Mouse (Mus musculus): ENCODE measurements around the gene Olfr1034. TPM values are rescaled to one million over a fixed set of nuclear protein-coding genes. Genes with fewer than 3 reads are reported as not detected.

The Olfr1034 gene
- 0.05 and 0.07 TPM in 2 replicates for polyA plus RNA-seq (2015; fragmentation: Nextera tagmentation; extraction: Ambion mirVana)

GRCm38 (mm10) chr2:86045561-86045960, at the start of gene Olfr1034:
Olfr1034 (plus strand) TSS chr2:86045861.

DNA sequence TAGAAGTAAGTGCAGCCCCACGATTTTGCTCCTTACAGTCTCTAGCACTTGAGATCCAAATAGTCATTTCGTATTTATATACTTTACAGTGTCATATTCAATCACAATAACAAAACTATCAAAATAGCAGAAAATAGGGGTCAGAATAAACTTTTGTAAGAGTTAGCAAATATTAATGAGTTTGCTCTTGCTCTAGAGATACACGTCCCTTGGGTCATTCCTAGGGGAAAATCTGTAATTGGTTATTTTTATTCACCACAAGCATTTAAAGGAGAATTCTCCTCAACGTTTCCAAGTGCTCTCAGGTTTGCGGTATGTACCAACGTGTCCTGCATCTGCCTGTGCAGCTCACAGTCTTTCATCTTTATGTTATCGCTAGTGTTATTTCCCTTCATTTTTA, 40.4 kb upstream of the Olfr1034 start, which contains the start of gene Olfr1032:
TSS of gene Olfr1032 (plus strand) at position 301 of the 400 bp plus-strand sequence.

DNA sequence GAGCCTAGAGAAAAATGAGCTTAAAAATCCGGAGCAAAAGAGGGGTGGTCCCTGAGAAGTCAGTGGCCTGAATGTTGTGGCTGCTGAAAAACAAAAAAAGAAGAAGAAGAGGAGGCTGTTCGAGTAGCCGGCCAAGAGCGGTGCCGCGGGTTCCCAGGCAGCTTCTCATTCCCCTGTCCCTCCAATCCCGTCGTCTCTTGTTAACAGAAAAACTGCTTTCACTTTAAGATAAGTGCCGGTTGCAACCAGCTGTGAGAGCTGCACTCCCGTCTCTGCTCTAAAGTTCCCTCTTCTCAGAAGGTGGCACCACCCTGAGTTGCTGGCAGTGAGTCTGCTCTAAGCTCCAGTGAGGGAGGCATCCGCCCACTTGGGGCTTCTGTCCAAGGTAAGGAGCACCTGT, 25.3 kb upstream of the Olfr1034 start, which contains the start of gene Olfr1033:
TSS of gene Olfr1033 (plus strand) at position 228 of the 400 bp plus-strand sequence.

GRCm38 (mm10) chr2:86073692-86074091, 28.0 kb downstream of the Olfr1034 start, which contains the start of gene Olfr1036:
Olfr1036 (plus strand) TSS chr2:86073992.

GRCm38 (mm10) chr2:86087285-86087684, 41.6 kb downstream of the Olfr1034 start, which contains the start of gene Olfr1037:
Olfr1037 (minus strand) TSS chr2:86087385.

Other genes with a start within 250 kb of the Olfr1034 start
- gene Olfr1016, start 243.3 kb upstream of the Olfr1034 start, polyA plus RNA-seq (2015; fragmentation: Nextera tagmentation; extraction: Ambion mirVana) = not detected in 2 replicates
- not detected in 2 replicates for gene Olfr1018, start 227.4 kb upstream of the Olfr1034 start, polyA plus RNA-seq (2015; fragmentation: Nextera tagmentation; extraction: Ambion mirVana)
- not detected in 2 replicates for gene Olfr1019, start 200.4 kb upstream of the Olfr1034 start, polyA plus RNA-seq (2015; fragmentation: Nextera tagmentation; extraction: Ambion mirVana)
- gene Olfr1020, start 198.8 kb upstream of the Olfr1034 start, polyA plus RNA-seq (2015; fragmentation: Nextera tagmentation; extraction: Ambion mirVana) = not detected in 2 replicates
- not detected in 2 replicates for gene Olfr1022, start 177.3 kb upstream of the Olfr1034 start, polyA plus RNA-seq (2015; fragmentation: Nextera tagmentation; extraction: Ambion mirVana)
- not detected in 2 replicates for gene Olfr1023, start 160.2 kb upstream of the Olfr1034 start, polyA plus RNA-seq (2015; fragmentation: Nextera tagmentation; extraction: Ambion mirVana)
- gene Olfr1024, start 140.8 kb upstream of the Olfr1034 start, polyA plus RNA-seq (2015; fragmentation: Nextera tagmentation; extraction: Ambion mirVana) = not detected in 2 replicates
- not detected in 2 replicates for gene Olfr1025-ps1, start 130.7 kb upstream of the Olfr1034 start, polyA plus RNA-seq (2015; fragmentation: Nextera tagmentation; extraction: Ambion mirVana)
- gene Olfr1026, start 124.3 kb upstream of the Olfr1034 start, polyA plus RNA-seq (2015; fragmentation: Nextera tagmentation; extraction: Ambion mirVana) = not detected in 2 replicates
- not detected in 2 replicates for gene Olfr1028, start 95.4 kb upstream of the Olfr1034 start, polyA plus RNA-seq (2015; fragmentation: Nextera tagmentation; extraction: Ambion mirVana)
- gene Olfr1029, start 72.0 kb upstream of the Olfr1034 start, polyA plus RNA-seq (2015; fragmentation: Nextera tagmentation; extraction: Ambion mirVana) = not detected in 2 replicates
- not detected in 2 replicates for gene Olfr1030, start 66.6 kb upstream of the Olfr1034 start, polyA plus RNA-seq (2015; fragmentation: Nextera tagmentation; extraction: Ambion mirVana)
- not detected in 2 replicates for gene Olfr1031, start 55.6 kb upstream of the Olfr1034 start, polyA plus RNA-seq (2015; fragmentation: Nextera tagmentation; extraction: Ambion mirVana)
- not detected in 2 replicates for gene Olfr1032, start 40.3 kb upstream of the Olfr1034 start, polyA plus RNA-seq (2015; fragmentation: Nextera tagmentation; extraction: Ambion mirVana)
- gene Olfr1033, start 25.2 kb upstream of the Olfr1034 start, polyA plus RNA-seq (2015; fragmentation: Nextera tagmentation; extraction: Ambion mirVana) = 5.2 and 5.3 TPM in 2 replicates
- not detected in 2 replicates for gene Olfr1036, start 28.1 kb downstream of the Olfr1034 start, polyA plus RNA-seq (2015; fragmentation: Nextera tagmentation; extraction: Ambion mirVana)
- not detected in 2 replicates for gene Olfr1037, start 41.5 kb downstream of the Olfr1034 start, polyA plus RNA-seq (2015; fragmentation: Nextera tagmentation; extraction: Ambion mirVana)
- not detected in 2 replicates for gene Olfr1039, start 90.1 kb downstream of the Olfr1034 start, polyA plus RNA-seq (2015; fragmentation: Nextera tagmentation; extraction: Ambion mirVana)
- gene Olfr1040, start 100.9 kb downstream of the Olfr1034 start, polyA plus RNA-seq (2015; fragmentation: Nextera tagmentation; extraction: Ambion mirVana) = not detected in 2 replicates
- not detected in 2 replicates for gene Olfr1042, start 116.0 kb downstream of the Olfr1034 start, polyA plus RNA-seq (2015; fragmentation: Nextera tagmentation; extraction: Ambion mirVana)
- gene Olfr1043, start 121.7 kb downstream of the Olfr1034 start, polyA plus RNA-seq (2015; fragmentation: Nextera tagmentation; extraction: Ambion mirVana) = not detected in 2 replicates
- 0.27 TPM in 1 of 2 replicates, not detected in the other for gene Olfr1044, start 132.0 kb downstream of the Olfr1034 start, polyA plus RNA-seq (2015; fragmentation: Nextera tagmentation; extraction: Ambion mirVana)
- not detected in 2 replicates for gene Olfr52, start 139.8 kb downstream of the Olfr1034 start, polyA plus RNA-seq (2015; fragmentation: Nextera tagmentation; extraction: Ambion mirVana)
- not detected in 2 replicates for gene Olfr1045, start 157.1 kb downstream of the Olfr1034 start, polyA plus RNA-seq (2015; fragmentation: Nextera tagmentation; extraction: Ambion mirVana)
- gene Olfr1046, start 173.5 kb downstream of the Olfr1034 start, polyA plus RNA-seq (2015; fragmentation: Nextera tagmentation; extraction: Ambion mirVana) = not detected in 2 replicates
- not detected in 2 replicates for gene Olfr1047, start 185.5 kb downstream of the Olfr1034 start, polyA plus RNA-seq (2015; fragmentation: Nextera tagmentation; extraction: Ambion mirVana)
- not detected in 2 replicates for gene Olfr1048, start 194.4 kb downstream of the Olfr1034 start, polyA plus RNA-seq (2015; fragmentation: Nextera tagmentation; extraction: Ambion mirVana)
- not detected in 2 replicates for gene Olfr1049, start 212.5 kb downstream of the Olfr1034 start, polyA plus RNA-seq (2015; fragmentation: Nextera tagmentation; extraction: Ambion mirVana)
- not detected in 2 replicates for gene Olfr1051, start 233.2 kb downstream of the Olfr1034 start, polyA plus RNA-seq (2015; fragmentation: Nextera tagmentation; extraction: Ambion mirVana)
- not detected in 2 replicates for gene Olfr1052, start 246.6 kb downstream of the Olfr1034 start, polyA plus RNA-seq (2015; fragmentation: Nextera tagmentation; extraction: Ambion mirVana)

Measured in spleen, postnatal 0 days (tissue).